Mouse (Mus musculus): ENCODE results near the gene Nlrc5. TPM values are rescaled to one million over a fixed set of nuclear protein-coding genes. Genes with fewer than 3 reads are reported as not detected.

Gene Nlrc5
- total and polyA plus RNA-seq, 3 experiments: 0.03 TPM; not detected in 2

GRCm38 (mm10) chr8:94534612-94535011 lies 100.5 kb downstream of the Nlrc5 start:
- Histone ChIP-seq H3K4me3 (ENCODE audit: control insufficient read depth in 1 of 2, insufficient read depth in 1 of 2, low read depth in 2 of 2, low read length in 2 of 2) (no peak overlapping the region), H3K4me1 (ENCODE audit: control insufficient read depth in 1 of 2, insufficient read depth in 2 of 2, low read length in 2 of 2) (peaks cover 6 to 14% of the 10 kb centered on the region in 2 experiments; a peak in 3 of 4 replicates), H3K79me2 (ENCODE audit: control insufficient read depth, insufficient read depth, low read length, poor library complexity) (no peaks in the 10 kb centered on the region; the same call in 1 of the 2 replicates), H3K36me3 (ENCODE audit: control insufficient read depth in 1 of 2, insufficient read depth in 2 of 2, low read length in 2 of 2) (peaks cover 0 to 2% of the 10 kb centered on the region in 2 experiments; a peak in 1 of 4 replicates), H3K9ac (ENCODE audit: control insufficient read depth, low read depth, low read length, poor library complexity, severe bottlenecking) (no peak overlapping the region), H3K27ac (ENCODE audit: control insufficient read depth, low read depth, low read length) (no peak overlapping the region), H3K27me3 (ENCODE audit: control insufficient read depth in 1 of 2, insufficient read depth in 2 of 2, low read length in 2 of 2) (no peaks in the 10 kb centered on the region), H3K9me3 (replicated peaks; ENCODE audit: insufficient read depth, low read length) (no peaks in the 10 kb centered on the region)
- DNase-seq (ENCODE audit: low read depth, low spot score): no peak
- TF ChIP-seq HCFC1 (IDR thresholded peaks at IDR 0.05; ENCODE audit: low read depth, low read length) (no peak), RAD21 (IDR thresholded peaks at IDR 0.05; ENCODE audit: low read depth, low read length) (no peak), ETS1 (IDR thresholded peaks at IDR 0.05; ENCODE audit: low read depth, low read length) (no peak), MYC (IDR thresholded peaks at IDR 0.05; ENCODE audit: low read depth, low read length) (no peak), MAFK (IDR thresholded peaks at IDR 0.05; ENCODE audit: borderline replicate concordance, low read depth, low read length) (no peak), ZNF384 (IDR thresholded peaks at IDR 0.05; ENCODE audit: low read depth, low read length) (no peak), BHLHE40 (IDR thresholded peaks at IDR 0.05; ENCODE audit: borderline replicate concordance, low read depth, low read length) (no peak), SMC3 (IDR thresholded peaks at IDR 0.05; ENCODE audit: low read depth, low read length) (no peak), MEF2A (IDR thresholded peaks at IDR 0.05; ENCODE audit: extremely low read depth, insufficient replicate concordance, low read depth, low read length, poor library complexity, severe bottlenecking) (no peak), GABPA (IDR thresholded peaks at IDR 0.05; ENCODE audit: low read depth, low read length) (no peak), ELF1 (IDR thresholded peaks at IDR 0.05; ENCODE audit: low read depth, low read length) (no peak), CHD2 (IDR thresholded peaks at IDR 0.05; ENCODE audit: low read length) (no peak), USF2 (IDR thresholded peaks at IDR 0.05; ENCODE audit: borderline replicate concordance in 1 of 2, insufficient read depth in 1 of 2, low read depth in 1 of 2, low read length in 2 of 2) (no peak), TCF12 (IDR thresholded peaks at IDR 0.05; ENCODE audit: low read depth, low read length) (no peak), EP300 (IDR thresholded peaks at IDR 0.05; ENCODE audit: low read depth in 1 of 2, low read length in 2 of 2) (no peak), TAL1 (IDR thresholded peaks at IDR 0.05; ENCODE audit: low read length) (no peak), KAT2A (conservative IDR thresholded peaks at IDR 0.05; ENCODE audit: low read depth, low read length) (no peak), MAZ (IDR thresholded peaks at IDR 0.05; ENCODE audit: low read depth, low read length) (no peak), TBP (IDR thresholded peaks at IDR 0.05; ENCODE audit: low read depth, low read length) (no peak)

- H3K9me3 ChIP-seq (replicated peaks; ENCODE audit: insufficient read depth, low read length): no peaks in the 10 kb centered on the region
- no peak overlapping the region for H3K27ac ChIP-seq (ENCODE audit: control insufficient read depth, low read depth, low read length)
- no peak for TF ChIP-seq EP300 (IDR thresholded peaks at IDR 0.05; ENCODE audit: low read depth in 1 of 2, low read length in 2 of 2)
- TF ChIP-seq POLR2AphosphoS5 (IDR thresholded peaks at IDR 0.05; ENCODE audit: borderline replicate concordance, low read depth, low read length): no peak
- TF ChIP-seq GABPA (IDR thresholded peaks at IDR 0.05; ENCODE audit: low read depth, low read length): no peak
- TF ChIP-seq MAX (IDR thresholded peaks at IDR 0.05; ENCODE audit: low read length): no peak
- TF ChIP-seq USF2 (IDR thresholded peaks at IDR 0.05; ENCODE audit: borderline replicate concordance in 1 of 2, insufficient read depth in 1 of 2, low read depth in 1 of 2, low read length in 2 of 2): no peak
- TF ChIP-seq NELFE (IDR thresholded peaks at IDR 0.05; ENCODE audit: low read depth, low read length): no peak
- no peak for TF ChIP-seq ZNF384 (IDR thresholded peaks at IDR 0.05; ENCODE audit: low read depth, low read length)
- no peak for TF ChIP-seq RAD21 (IDR thresholded peaks at IDR 0.05; ENCODE audit: low read depth, low read length)
- TF ChIP-seq USF1 (IDR thresholded peaks at IDR 0.05; ENCODE audit: low read depth, low read length): no peak
- TF ChIP-seq ZKSCAN1 (IDR thresholded peaks at IDR 0.05; ENCODE audit: low read depth, low read length): no peak
- no peak for TF ChIP-seq E2F4 (IDR thresholded peaks at IDR 0.05; ENCODE audit: borderline replicate concordance, low read depth, low read length)
- no peak for TF ChIP-seq TCF12 (IDR thresholded peaks at IDR 0.05; ENCODE audit: low read depth, low read length)
- TF ChIP-seq MEF2A (IDR thresholded peaks at IDR 0.05; ENCODE audit: extremely low read depth, insufficient replicate concordance, low read depth, low read length, poor library complexity, severe bottlenecking): no peak
- TF ChIP-seq SMC3 (IDR thresholded peaks at IDR 0.05; ENCODE audit: low read depth, low read length): no peak
- no peak for DNase-seq (ENCODE audit: low read depth, low spot score)
- H3K79me2 ChIP-seq (ENCODE audit: control insufficient read depth, insufficient read depth, low read length, poor library complexity): no peaks in the 10 kb centered on the region; the same call in 1 of the 2 replicates
- H3K4me1 ChIP-seq (ENCODE audit: control insufficient read depth in 1 of 2, insufficient read depth in 2 of 2, low read length in 2 of 2): peaks cover 10 to 16% of the 10 kb centered on the region in 2 experiments
- H3K4me3 ChIP-seq (ENCODE audit: control insufficient read depth in 1 of 2, insufficient read depth in 1 of 2, low read depth in 2 of 2, low read length in 2 of 2): no peak overlapping the region
- H3K9ac ChIP-seq (ENCODE audit: control insufficient read depth, low read depth, low read length, poor library complexity, severe bottlenecking): no peak overlapping the region
- H3K36me3 ChIP-seq (ENCODE audit: control insufficient read depth in 1 of 2, insufficient read depth in 2 of 2, low read length in 2 of 2): peaks cover 0 to 8% of the 10 kb centered on the region in 2 experiments; a peak in 2 of 4 replicates
- no peaks in the 10 kb centered on the region for H3K27me3 ChIP-seq (ENCODE audit: control insufficient read depth in 1 of 2, insufficient read depth in 2 of 2, low read length in 2 of 2)
These were observed 101.5 kb downstream of the Nlrc5 start for GRCm38 (mm10) chr8:94535631-94536030.
